Mouse (Mus musculus): ENCODE data around the gene Cmss1.

Gene Cmss1

DNA sequence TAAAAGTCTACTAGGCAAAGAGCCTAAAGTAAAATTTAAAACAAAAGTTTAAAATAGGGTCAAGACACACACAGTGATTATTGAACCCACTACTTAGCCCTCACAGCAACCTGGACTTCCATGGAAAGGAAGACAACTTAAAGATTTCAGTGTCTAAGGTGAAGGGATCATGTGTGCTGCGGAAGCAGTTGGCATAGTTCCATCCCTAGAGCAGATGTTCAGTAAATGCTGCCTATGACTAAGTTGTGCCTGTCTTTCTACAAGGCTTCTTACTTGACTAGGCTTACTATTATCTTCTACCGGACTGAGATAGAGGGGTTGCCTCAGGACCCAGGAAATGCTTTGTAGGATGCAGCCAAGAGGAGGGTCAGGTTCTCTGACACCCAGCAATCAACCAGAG, 50.4 kb downstream of the Cmss1 start:
- no peak for DNase-seq

DNA sequence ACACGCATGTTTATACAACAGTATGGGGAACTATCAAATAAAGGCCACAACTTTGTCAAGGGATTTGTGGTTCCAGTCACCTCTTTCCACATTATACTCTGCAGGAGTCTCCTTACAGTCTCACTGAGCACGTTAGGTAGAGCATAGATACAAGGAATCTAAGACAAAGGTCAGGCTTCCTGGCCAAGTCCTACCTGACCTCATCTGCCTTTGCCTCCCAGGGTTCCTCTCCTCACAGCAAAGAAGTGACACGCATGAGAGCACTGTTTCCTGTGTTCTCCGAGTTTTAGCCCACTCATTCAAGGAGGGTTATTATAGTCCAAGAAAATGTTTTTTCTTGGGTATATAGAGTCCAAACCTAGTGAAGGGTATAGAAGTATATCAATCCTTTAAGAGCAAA, 51.0 kb downstream of the Cmss1 start:
- DNase-seq: no peak

DNA sequence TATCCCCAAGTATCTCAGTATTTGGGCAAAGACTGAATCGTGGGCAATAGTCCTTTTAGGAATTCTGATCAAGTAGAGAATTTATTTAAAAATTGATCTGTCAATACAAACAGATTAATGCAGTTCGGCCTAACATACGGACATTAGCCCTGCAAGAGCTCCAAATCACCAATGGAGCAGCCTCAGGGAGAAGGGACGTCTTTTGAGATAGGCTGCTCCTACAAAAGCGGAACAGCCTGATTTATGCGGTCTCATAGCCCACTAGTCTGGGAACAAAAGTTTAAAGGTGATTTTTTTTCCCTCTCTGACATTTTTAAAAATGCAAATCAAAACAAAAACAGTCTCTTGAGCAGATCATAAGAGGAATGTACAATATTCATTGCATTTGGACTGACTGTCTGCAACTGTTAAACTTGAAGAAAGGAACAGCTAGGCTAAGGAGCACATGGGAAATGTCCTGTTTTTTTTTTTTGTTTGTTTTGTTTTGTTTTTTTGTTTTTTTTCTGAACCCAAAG, 51.7 kb downstream of the Cmss1 start:
- no peak for DNase-seq

GRCm38 (mm10) chr16:57553235-57553634, 53.4 kb downstream of the Cmss1 start:
- DNase-seq: no peak

GRCm38 (mm10) chr16:57552709-57553108, 54.0 kb downstream of the Cmss1 start:
- DNase-seq: peak in 1 of 2 experiments; percentile 10

- DNase-seq: no peak
These were observed 55.0 kb downstream of the Cmss1 start for GRCm38 (mm10) chr16:57551617-57552016.

- DNase-seq: no peak
These were observed 55.8 kb downstream of the Cmss1 start for GRCm38 (mm10) chr16:57550817-57551216.

- no peak for DNase-seq
These were observed 56.6 kb downstream of the Cmss1 start for GRCm38 (mm10) chr16:57550088-57550487.

DNA sequence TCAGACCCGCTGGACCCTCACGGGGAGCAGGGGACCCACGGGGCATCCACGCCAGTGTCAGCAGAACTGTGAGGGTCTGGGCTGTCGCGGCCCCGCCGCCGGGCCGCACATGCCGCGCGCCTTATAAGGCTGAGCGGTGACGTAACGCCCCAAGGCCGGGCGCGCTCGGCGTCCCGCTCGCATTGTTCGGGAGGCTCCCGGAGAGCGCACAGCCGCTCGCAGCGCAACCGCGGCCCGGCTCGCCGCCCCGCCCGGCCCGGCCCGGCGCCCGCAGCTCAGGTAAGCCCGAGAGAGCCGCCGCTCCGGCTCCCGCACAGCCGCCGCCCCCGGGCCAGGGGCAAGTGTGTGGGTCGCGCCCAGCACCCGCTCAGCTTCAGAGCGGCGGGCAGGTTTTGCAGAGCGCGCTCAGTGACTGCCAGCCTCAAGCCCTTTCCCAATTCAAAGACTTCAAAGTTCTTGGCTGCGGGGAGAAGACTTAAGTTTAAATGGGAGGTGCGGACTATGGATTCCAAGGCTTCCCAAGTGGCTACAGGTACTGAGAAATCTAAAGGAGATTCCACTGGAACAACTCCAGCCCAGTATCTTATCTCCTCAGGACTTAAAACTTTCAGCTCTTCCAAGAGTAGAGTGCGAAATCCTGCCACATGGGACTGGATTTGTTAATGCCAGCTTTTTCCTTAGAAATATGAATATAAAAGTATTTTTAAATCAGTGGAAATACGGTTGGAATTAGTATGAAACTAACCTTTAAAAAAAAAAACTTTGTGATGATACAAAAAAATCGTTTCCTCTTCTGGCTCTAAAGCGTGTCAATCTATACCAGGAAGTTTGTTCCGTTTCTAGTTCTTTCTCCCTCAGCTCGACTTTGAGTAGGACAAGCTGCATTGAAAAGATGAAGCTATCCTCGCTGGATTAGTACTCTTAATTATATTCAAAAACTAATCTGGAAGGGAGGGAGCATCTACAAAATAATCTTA, 57.3 kb downstream of the Cmss1 start:
- peak; percentile 54 to 64 for DNase-seq

DNA sequence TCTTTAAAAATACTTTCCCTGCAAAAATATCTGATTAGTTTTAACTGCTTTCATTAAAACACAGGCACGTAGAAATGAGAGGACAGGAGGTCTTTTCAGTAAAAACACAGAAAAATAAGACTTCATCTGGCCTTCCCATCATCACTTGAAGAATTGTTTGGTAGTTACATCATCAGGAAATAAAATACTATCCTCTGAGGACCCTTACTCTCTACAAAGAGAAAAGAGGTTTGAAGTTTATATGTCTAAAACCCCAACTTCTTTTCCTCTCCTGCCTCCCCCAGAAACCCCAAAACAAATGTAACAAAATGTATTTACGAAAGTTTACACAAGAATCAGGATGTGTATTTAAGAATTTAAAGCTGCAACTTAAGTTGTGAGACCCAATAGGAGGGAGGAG, 58.1 kb downstream of the Cmss1 start:
- no peak for DNase-seq

- DNase-seq: no peak
These were observed 60.3 kb downstream of the Cmss1 start for GRCm38 (mm10) chr16:57546355-57546754.

GRCm38 (mm10) chr16:57544441-57544840, 62.2 kb downstream of the Cmss1 start:
- no peak for DNase-seq

DNA sequence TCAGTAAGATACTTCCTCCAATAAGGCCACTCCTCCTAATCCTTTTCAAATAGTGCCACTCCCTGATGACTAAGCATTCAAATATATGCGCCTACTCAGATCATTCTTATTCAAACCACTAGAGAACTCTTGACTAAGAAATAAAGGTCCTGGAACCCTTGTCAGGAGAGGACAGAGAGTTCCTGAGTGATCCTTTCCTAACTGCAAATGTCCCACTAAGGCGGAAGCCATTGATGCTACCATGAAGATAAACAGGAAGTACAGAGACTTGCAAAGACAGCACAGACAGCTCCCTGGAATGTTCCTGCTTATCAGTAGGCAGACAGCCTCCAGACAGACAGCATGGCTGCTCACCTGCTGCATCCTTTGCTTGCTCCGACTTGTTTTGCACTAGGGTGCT, 63.4 kb downstream of the Cmss1 start:
- DNase-seq: no peak

- no peak for DNase-seq
These were observed 70.2 kb downstream of the Cmss1 start for GRCm38 (mm10) chr16:57536511-57536910.

- no peak for DNase-seq
These were observed 71.9 kb downstream of the Cmss1 start for GRCm38 (mm10) chr16:57534811-57535210.

DNA sequence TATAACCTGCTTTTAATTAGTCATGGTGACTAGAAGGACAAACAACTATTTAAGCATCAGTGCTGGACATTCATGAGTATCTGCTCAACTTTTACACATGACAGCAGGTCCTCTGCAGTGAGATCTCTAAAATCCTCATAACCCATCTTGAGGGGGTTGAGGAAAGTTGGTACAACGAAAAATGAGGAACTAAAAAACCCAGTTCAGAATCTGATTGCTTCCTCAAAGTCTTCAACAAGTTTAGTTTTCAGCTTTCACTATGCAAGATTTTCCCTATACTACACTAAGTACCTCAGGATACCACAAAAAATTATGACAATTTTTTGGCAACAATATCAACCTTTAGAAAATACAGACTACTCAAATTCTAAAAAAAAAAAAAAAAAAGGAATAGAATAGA, 72.3 kb downstream of the Cmss1 start:
- no peak for DNase-seq

DNA sequence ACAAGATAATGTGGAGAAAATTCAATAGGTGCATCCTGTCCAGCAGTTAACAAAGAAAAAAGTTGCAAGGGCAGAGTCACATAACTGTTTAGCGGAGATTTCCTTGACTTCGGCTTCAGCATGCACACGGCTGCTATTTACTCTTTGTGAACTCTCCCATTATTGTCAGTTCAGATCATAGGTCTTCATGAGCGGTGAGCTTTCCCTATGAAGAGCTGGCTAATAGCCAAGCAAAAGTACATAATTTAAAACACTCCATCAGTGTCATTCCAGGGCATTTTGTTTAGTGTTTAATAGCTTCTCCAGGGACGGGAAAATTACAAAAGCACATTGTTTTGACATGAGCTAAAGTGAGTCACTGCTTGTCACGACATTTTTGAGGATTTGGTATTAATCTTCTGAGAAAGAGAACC, 74.6 kb downstream of the Cmss1 start:
- DNase-seq: no peak

DNA sequence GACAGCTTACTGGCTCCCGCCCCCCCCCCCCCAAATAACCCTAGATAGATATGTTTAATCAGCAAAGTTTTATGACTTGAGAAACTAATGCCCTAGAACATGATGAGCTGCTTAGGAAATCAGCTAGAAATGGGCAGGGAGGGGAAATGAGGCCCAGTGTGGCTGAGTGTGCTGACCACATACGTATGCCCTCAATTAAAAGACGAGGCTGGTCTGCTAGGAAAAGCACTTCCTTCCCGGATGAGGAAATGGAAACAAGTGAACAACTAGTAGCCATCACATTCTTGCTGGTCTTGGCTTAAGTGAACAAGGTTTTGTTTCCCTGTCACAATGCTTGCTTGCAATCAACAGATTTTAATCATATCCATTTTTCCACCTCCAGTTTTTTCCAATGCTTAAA, 76.1 kb downstream of the Cmss1 start:
- no peak for DNase-seq

- DNase-seq: no peak
These were observed 78.2 kb downstream of the Cmss1 start for GRCm38 (mm10) chr16:57528457-57528856.

GRCm38 (mm10) chr16:57526893-57527292, 79.8 kb downstream of the Cmss1 start:
- no peak for DNase-seq

GRCm38 (mm10) chr16:57525476-57525875, 81.2 kb downstream of the Cmss1 start:
- DNase-seq: no peak

- no peak for DNase-seq
These were observed 81.6 kb downstream of the Cmss1 start for GRCm38 (mm10) chr16:57525046-57525445.

DNA sequence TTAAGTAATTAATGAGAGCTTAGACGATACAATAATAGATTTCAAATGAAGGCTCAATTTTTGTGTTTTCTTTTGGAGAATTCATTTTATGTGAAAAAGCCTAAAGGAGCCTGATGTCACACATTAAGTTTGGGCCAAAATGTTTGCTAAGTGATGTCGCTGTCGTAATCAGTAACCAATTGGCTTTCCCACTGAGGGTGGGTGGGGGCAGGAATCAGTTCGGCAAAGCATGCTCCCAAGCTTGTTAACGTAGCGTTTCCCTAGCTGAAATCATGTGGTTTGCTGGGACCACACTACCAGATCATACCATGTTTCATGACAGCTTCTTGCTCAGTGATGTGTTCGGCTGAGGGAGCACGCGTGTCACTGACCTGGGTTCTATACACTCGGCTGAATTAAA, 91.0 kb downstream of the Cmss1 start:
- no peak for DNase-seq

- peak; percentile 9 to 11 for DNase-seq
These were observed 92.3 kb downstream of the Cmss1 start for GRCm38 (mm10) chr16:57514371-57514770.

All from cerebellum, postnatal 10 days (tissue).